Mouse (Mus musculus) hindbrain, embryonic 11.5 days (tissue): ENCODE data around the gene Olfr313. TPM values are rescaled to one million over a fixed set of nuclear protein-coding genes. Genes with fewer than 3 reads are reported as not detected.
"Not testable (repeated sequence)": the region's sequence is repeated elsewhere in the genome, so short reads cannot be mapped to it uniquely, and the experiment has no call there.

Experiments
- ATAC-seq: fragments of 200-750 bp; cut with Nextera tagmentation; 2 replicates; pipeline ENCODE4 v1.8.0; 2017; ENCODE audit warnings: mild to moderate bottlenecking, moderate TSS enrichment, moderate library complexity; ENCODE audit not compliant: low FRiP score
- DNase-seq: peaks from one replicate; pipeline ENCODE4 v3.0.0-alpha.2; 2015; ENCODE audit warnings: low spot score
- H3K27ac ChIP-seq: fragments of 300-500 bp; sonication (generic); 2 replicates; pipeline ENCODE4 v1.5.1; 2014; ENCODE audit warnings: mild to moderate bottlenecking, low read depth, low read length
- H3K27me3 ChIP-seq: fragments of 300-500 bp; sonication (generic); 2 replicates; pipeline ENCODE4 v1.6.1; 2014; ENCODE audit warnings: mild to moderate bottlenecking, low read length, moderate library complexity, mixed read lengths; ENCODE audit not compliant: control insufficient read depth, insufficient read depth
- H3K36me3 ChIP-seq: fragments of 300-500 bp; sonication (generic); 2 replicates; pipeline ENCODE4 v1.6.1; 2014; ENCODE audit warnings: mild to moderate bottlenecking, low read length, moderate library complexity, mixed read lengths; ENCODE audit not compliant: control insufficient read depth, insufficient read depth
- H3K4me1 ChIP-seq: fragments of 300-500 bp; sonication (generic); replicated peaks from 2 replicates; pipeline ENCODE4 v1.6.1; 2014; ENCODE audit warnings: low read length, mixed read lengths; ENCODE audit not compliant: control insufficient read depth, insufficient read depth
- H3K4me2 ChIP-seq: fragments of 300-500 bp; sonication (generic); replicated peaks from 2 replicates; pipeline ENCODE4 v1.6.1; 2014; ENCODE audit warnings: mild to moderate bottlenecking, low read depth, low read length
- H3K4me3 ChIP-seq: fragments of 300-500 bp; sonication (generic); 2 replicates; pipeline ENCODE4 v1.5.1; 2014; ENCODE audit warnings: low read depth, low read length
- H3K9ac ChIP-seq: fragments of 300-500 bp; sonication (generic); 2 replicates; pipeline ENCODE4 v1.6.1; 2014; ENCODE audit warnings: low read depth, low read length
- H3K9me3 ChIP-seq: fragments of 300-500 bp; sonication (generic); 2 replicates; pipeline ENCODE4 v1.6.1; 2016; ENCODE audit warnings: low read length; ENCODE audit not compliant: control insufficient read depth
- WGBS: fragments of 180-500 bp; shearing (Covaris S2); extraction: QIAGEN DNeasy Blood & Tissue Kit; methylation state at CpG from one replicate; pipeline ENCODE4 v1.1.7; 2014; 5-methylcytosine and 5-hydroxymethylcytosine counted together
- polyA plus RNA-seq: library from polyadenylated mRNA; unstranded; fragments of >200 nt; fragmentation: Nextera tagmentation; extraction: Ambion mirVana; gene quantifications from 2 replicates; pipeline ENCODE4 v1.2.1, GENCODE M21; 2014

Olfr313 gene
- polyA plus RNA-seq, result not detected in 2 replicates

DNA sequence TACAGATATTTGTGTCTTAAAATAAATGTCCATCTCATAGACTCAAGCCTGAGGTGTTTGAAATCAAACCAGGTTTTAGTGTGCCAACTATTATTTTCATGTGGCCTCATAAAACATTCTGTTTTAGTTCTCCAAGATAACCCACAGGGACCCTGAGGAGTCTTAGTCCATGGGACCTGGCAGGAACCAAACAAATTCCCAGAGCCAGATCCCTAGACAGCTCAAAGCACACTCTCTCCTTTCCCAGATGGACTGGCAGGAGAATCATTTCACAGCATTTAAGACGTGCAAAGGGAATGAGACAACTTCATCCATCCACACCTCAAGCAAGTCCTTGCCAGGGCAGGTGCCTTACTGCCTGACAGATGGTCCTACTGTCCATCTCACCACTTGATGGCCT lies at the start of gene Olfr313:
Gene Olfr313 (plus strand): TSS at position 301 of the 400 bp plus-strand sequence.
- H3K36me3 ChIP-seq, H3K4me3 ChIP-seq, ATAC-seq, DNase-seq, H3K4me1 ChIP-seq, H3K27me3 ChIP-seq, H3K9ac ChIP-seq, H3K4me2 ChIP-seq, H3K27ac ChIP-seq, H3K9me3 ChIP-seq: not testable (repeated sequence)
- WGBS, result 73% methylated on average over 1 of the region's 1 CpGs

DNA sequence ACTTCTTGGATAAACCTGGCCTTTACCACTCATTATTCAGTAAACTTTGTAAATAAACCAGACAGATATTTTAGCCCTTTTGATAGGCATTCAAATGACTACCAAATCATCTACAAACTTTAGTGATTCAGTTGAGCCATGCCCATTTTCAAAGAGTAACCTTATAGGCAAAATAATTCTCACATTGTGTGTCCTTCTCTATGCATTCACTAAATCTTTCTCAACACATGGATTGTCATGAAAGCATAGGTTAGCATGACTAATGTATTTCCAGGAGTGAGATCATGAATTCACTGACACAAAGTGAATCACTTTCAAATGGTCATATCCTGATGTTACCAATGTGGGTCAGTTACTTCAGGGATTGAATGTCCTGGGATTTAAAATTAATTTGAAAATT lies 41.9 kb upstream of the Olfr313 start, which contains the start of gene Olfr315:
Gene Olfr315 (plus strand): TSS at position 301 of the 400 bp plus-strand sequence.
- H3K27ac ChIP-seq, result no peak within 1 kb of the TSS
- H3K4me2 ChIP-seq, result no peak within 1 kb of the TSS
- no peak within 1 kb of the TSS for H3K9ac ChIP-seq
- H3K27me3 ChIP-seq, result no peaks in the 10 kb centered on the region
- H3K36me3 ChIP-seq, result no peaks in the 10 kb centered on the region
- no peak within 1 kb of the TSS for H3K4me3 ChIP-seq
- ATAC-seq (no peak), DNase-seq (no peak)
- no peaks in the 10 kb centered on the region for H3K9me3 ChIP-seq
- no peaks in the 10 kb centered on the region for H3K4me1 ChIP-seq

DNA sequence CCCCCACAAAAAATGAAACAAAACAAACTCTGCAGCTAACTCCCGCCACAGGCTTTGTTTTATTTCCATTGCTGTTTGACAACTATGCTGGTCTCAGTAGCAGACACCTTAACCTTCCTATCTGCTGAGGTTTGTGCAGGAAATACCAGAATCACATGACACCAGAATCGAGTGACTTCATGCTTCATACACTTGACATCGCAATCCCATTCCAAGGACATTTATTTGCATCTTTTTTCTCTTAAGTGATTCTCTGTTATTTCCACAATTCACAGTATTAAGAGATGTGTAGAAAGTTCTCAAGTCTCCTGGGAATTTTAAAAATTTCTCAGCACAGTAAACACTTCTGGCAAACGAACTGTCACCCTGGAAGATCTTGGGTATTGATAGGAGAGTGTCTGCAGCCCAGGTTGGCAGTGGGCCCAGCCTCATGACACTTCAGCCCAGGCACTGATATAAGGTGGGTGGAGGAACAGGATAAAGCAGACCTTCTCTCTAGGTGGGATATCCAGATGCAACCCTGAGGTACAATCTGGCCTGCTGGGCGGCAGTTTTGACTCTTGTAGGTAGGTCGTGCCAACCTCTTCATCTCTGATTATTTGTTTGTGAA lies 32.2 kb upstream of the Olfr313 start, which contains the start of gene Olfr314:
Gene Olfr314 (plus strand): TSS at position 473 of the 610 bp plus-strand sequence.
- 84% methylated on average over 6 of the region's 6 CpGs for WGBS
- no peaks in the 10 kb centered on the region for H3K36me3 ChIP-seq
- no peaks in the 10 kb centered on the region for H3K4me1 ChIP-seq
- no peak within 1 kb of the TSS for H3K27ac ChIP-seq
- DNase-seq (no peak), ATAC-seq (no peak)
- no peak within 1 kb of the TSS for H3K9ac ChIP-seq
- H3K4me2 ChIP-seq, result no peak within 1 kb of the TSS
- no peaks in the 10 kb centered on the region for H3K27me3 ChIP-seq
- no peaks in the 10 kb centered on the region for H3K9me3 ChIP-seq
- H3K4me3 ChIP-seq, result no peak within 1 kb of the TSS

DNA sequence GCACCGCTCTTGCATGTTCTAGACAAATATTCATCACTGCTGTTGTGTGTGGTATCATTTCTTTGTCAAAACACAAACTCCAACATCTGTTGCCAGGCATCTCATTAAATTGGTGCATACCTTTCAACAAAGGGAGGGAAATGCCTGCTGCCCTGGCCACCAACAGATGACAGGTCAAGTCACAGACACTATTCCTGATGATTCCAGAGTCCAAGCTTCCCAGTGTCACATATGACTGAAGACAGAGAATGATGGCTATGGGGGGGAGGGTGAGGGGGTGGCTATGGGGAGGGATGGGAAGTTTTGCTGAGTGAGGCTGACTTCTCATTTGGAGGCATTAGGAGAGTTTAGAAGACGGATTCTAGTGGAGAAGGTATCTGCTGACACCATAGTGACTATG lies 30.6 kb upstream of the Olfr313 start:
- H3K4me2 ChIP-seq, result no peak overlapping the region
- 74% methylated on average over 2 of the region's 2 CpGs for WGBS
- H3K36me3 ChIP-seq, result no peaks in the 10 kb centered on the region
- H3K27ac ChIP-seq, result no peak overlapping the region
- ATAC-seq, result no peak
- no peak overlapping the region for H3K4me3 ChIP-seq
- no peaks in the 10 kb centered on the region for H3K4me1 ChIP-seq
- H3K27me3 ChIP-seq, result no peaks in the 10 kb centered on the region
- H3K9me3 ChIP-seq, result no peaks in the 10 kb centered on the region
- no peak overlapping the region for H3K9ac ChIP-seq
- no peak for DNase-seq

DNA sequence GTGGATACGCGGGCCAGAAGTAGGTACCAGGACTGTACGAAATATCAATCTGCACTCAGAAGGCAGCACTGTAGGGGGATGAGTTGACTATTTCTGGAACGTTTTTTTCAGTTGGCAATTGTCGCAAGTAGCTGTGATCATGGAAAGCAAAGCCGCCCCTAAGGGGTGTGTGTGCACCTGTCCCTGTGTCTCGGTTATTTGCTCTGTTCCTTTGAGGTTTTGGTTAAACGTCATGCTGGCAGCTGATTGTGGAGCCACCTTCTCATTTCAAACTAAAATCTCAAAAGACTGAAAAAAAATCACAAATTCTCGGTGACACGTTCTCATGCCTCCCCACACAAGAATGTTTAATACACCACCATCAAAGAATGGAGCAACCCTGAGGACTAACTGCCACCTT lies 27.1 kb upstream of the Olfr313 start:
- Histone ChIP-seq H3K27ac (no peak overlapping the region), H3K4me2 (no peak overlapping the region), H3K27me3 (no peaks in the 10 kb centered on the region), H3K4me1 (no peaks in the 10 kb centered on the region), H3K4me3 (no peak overlapping the region), H3K9me3 (no peaks in the 10 kb centered on the region), H3K36me3 (no peaks in the 10 kb centered on the region), H3K9ac (no peak overlapping the region)
- DNase-seq (no peak), ATAC-seq (no peak)
- 90% methylated on average over 10 of the region's 10 CpGs for WGBS

DNA sequence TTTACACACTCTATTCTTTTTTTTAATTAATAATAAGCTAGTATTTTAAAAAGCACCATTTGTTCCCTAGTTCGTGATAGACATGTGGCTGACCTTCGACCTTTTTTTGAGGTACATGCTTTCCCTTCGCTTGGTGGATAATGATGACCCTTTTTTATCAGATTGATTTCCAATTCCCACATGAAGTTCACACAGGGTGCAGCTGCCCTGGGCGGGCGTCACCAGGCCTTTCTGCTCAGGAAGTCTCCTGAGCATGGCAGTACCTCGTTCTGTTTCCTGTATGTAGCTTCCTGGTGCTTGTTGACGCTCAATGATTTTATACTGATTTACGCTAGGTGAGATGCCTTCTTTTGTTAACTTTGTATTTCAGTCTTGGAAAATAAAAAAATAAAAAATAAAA lies 26.5 kb upstream of the Olfr313 start:
- Histone ChIP-seq H3K36me3 (no peaks in the 10 kb centered on the region), H3K27me3 (no peaks in the 10 kb centered on the region), H3K9me3 (no peaks in the 10 kb centered on the region), H3K4me3 (no peak overlapping the region), H3K27ac (no peak overlapping the region), H3K4me1 (no peaks in the 10 kb centered on the region), H3K4me2 (no peak overlapping the region), H3K9ac (no peak overlapping the region)
- DNase-seq, result no peak
- no peak for ATAC-seq
- WGBS, result 89% methylated on average over 8 of the region's 8 CpGs

DNA sequence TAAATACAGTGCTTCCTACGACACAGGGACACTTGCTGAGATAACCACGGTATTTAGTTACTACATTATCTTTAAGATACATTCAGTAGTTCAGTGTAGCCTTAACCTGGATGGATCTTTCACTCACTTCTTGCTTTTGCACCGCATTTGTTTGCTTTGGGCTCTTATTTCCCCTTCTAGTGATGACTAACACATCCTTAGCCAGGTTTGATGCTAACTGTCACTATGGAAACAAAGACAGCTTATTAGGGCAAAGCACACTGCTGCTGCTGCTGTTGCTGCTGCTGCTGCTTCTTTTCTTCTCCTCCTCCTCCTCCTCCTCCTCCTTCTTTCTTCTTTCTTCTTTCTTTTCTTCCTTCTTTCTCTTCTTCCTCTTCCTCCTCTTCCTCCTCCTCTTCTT lies 25.3 kb upstream of the Olfr313 start:
- no peak overlapping the region for H3K27ac ChIP-seq
- H3K9ac ChIP-seq, result no peak overlapping the region
- H3K36me3 ChIP-seq, result no peaks in the 10 kb centered on the region
- no peak overlapping the region for H3K4me2 ChIP-seq
- DNase-seq (peak; percentile 3), ATAC-seq (no peak)
- no peaks in the 10 kb centered on the region for H3K9me3 ChIP-seq
- no peaks in the 10 kb centered on the region for H3K27me3 ChIP-seq
- H3K4me3 ChIP-seq, result no peak overlapping the region
- no peaks in the 10 kb centered on the region for H3K4me1 ChIP-seq
- WGBS, result 24% methylated on average over 3 of the region's 3 CpGs

DNA sequence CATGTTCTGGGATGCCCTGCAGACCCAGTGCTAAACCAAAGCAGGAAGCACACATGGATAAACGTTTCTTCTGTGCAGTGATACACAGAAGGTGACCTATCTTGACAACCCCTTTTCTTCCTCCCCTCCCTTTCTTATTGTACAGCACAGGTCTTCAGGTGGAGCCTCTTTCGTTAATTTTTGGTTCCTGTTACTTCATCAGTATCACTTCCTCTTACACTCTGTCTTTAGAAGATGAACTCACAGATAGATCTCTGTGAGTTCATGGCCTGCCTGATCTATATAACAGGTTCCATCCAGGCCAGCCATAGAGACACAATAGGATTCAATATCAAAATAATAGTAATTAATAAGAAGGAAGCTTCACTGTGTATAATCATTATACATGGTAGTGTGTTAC lies 24.7 kb upstream of the Olfr313 start:
- Histone ChIP-seq H3K9ac (no peak overlapping the region), H3K4me1 (no peaks in the 10 kb centered on the region), H3K4me3 (no peak overlapping the region), H3K36me3 (no peaks in the 10 kb centered on the region), H3K27me3 (no peaks in the 10 kb centered on the region), H3K9me3 (no peaks in the 10 kb centered on the region), H3K4me2 (no peak overlapping the region), H3K27ac (no peak overlapping the region)
- ATAC-seq (no peak), DNase-seq (no peak)
- WGBS, result 65% methylated on average over 2 of the region's 2 CpGs

DNA sequence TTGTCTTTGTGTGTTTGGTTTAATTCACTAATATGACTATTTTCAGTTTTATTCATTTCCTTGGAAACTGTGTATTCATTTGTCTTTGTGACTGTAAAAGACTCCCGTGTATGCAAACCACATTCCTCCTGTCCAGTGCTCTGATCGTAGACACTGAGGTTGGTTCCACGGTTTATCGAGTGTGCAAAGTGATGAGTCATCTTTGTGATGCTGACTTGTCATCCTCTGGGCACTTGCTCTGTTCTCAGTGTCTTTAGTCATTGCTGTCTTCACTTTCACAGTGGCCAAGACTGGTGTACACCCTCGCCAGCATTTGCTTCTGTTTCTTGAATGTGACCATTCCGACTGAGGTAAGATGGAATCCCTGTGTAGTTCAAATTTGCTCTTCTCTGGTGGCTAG lies 24.2 kb upstream of the Olfr313 start:
- Histone ChIP-seq H3K9me3 (no peaks in the 10 kb centered on the region), H3K4me1 (no peaks in the 10 kb centered on the region), H3K27me3 (no peaks in the 10 kb centered on the region), H3K27ac (no peak overlapping the region), H3K36me3 (no peaks in the 10 kb centered on the region), H3K9ac (no peak overlapping the region), H3K4me3 (no peak overlapping the region), H3K4me2 (no peak overlapping the region)
- DNase-seq, result no peak
- 83% methylated on average over 6 of the region's 6 CpGs for WGBS
- ATAC-seq, result no peak
